ENCODE assay signal across 10 mouse cellular contexts in genomic region chr9:22066433-22066832, GRCm38 (mm10). TPM values are rescaled to one million over a fixed set of nuclear protein-coding genes. Genes with fewer than 3 reads are reported as not detected.
DNase-seq lines count a peak whose midpoint lies in the region; ATAC-seq and TF ChIP-seq lines count a peak whose summit lies in the region.
"Had no signal": no experiment of that assay in that cellular context is flagged by ENCODE, and none has a peak within 500 bp of the region (broad histone marks: within the 10 kb centered on the region; RNA-seq: fewer than 3 reads in every experiment).

No protein-coding gene starts in this region.

- peak; percentile 91 for TF ChIP-seq CTCF in bone marrow, adult 2 months (IDR thresholded peaks at IDR 0.05; ENCODE audit: control insufficient read depth, insufficient read depth, low read length)

- H3K4me2 ChIP-seq in forebrain, embryonic 14.5 days (ENCODE audit: low read length): no peak overlapping the region
- no peak overlapping the region for H3K4me2 ChIP-seq in forebrain, embryonic 13.5 days
- H3K4me2 ChIP-seq in midbrain, embryonic 11.5 days: no peak overlapping the region
- no peak overlapping the region for H3K4me2 ChIP-seq in midbrain, embryonic 16.5 days (ENCODE audit: low read length)

- peaks cover 64% of the 10 kb centered on the region for H3K36me3 ChIP-seq in forebrain, embryonic 14.5 days (ENCODE audit: control insufficient read depth, insufficient read depth, low read length)
- peaks cover 70% of the 10 kb centered on the region for H3K36me3 ChIP-seq in forebrain, embryonic 13.5 days (ENCODE audit: poor library complexity, severe bottlenecking)
- peaks cover 25% of the 10 kb centered on the region for H3K36me3 ChIP-seq in midbrain, embryonic 11.5 days (ENCODE audit: control insufficient read depth, insufficient read depth, low read length)
- H3K36me3 ChIP-seq in midbrain, embryonic 16.5 days (ENCODE audit: control insufficient read depth, insufficient read depth, low read length): peaks cover 31% of the 10 kb centered on the region

- no peak overlapping the region for H3K4me3 ChIP-seq in forebrain, embryonic 14.5 days (ENCODE audit: low read depth, low read length)
- no peak overlapping the region for H3K4me3 ChIP-seq in forebrain, embryonic 13.5 days
- no peak overlapping the region for H3K4me3 ChIP-seq in midbrain, embryonic 11.5 days (ENCODE audit: low read depth, low read length)
- no peak overlapping the region for H3K4me3 ChIP-seq in midbrain, embryonic 16.5 days (ENCODE audit: low read depth, low read length)
- no peak overlapping the region for H3K4me3 ChIP-seq in bone marrow, adult 2 months (replicated peaks; ENCODE audit: control insufficient read depth, low read depth, low read length)
- H3K4me3 ChIP-seq: myocyte had no signal

- H3K27ac ChIP-seq in forebrain, embryonic 14.5 days (ENCODE audit: low read depth, low read length): no peak overlapping the region
- H3K27ac ChIP-seq in forebrain, embryonic 13.5 days: no peak overlapping the region
- no peak overlapping the region for H3K27ac ChIP-seq in midbrain, embryonic 11.5 days (ENCODE audit: low read depth, low read length)
- no peak overlapping the region for H3K27ac ChIP-seq in midbrain, embryonic 16.5 days (ENCODE audit: low read length)
- H3K27ac ChIP-seq in bone marrow, adult 2 months (ENCODE audit: control insufficient read depth, insufficient read depth, low read depth, low read length, poor library complexity): no peak overlapping the region

- intact Hi-C loops in gastrocnemius, postnatal 14 days (cut with DNase I; ENCODE audit: low total_unique reads): loop anchor here (2.0 kb wide), 1 partner anchor 76 kb away; no protein-coding TSS in a partner anchor

- no peaks in the 10 kb centered on the region for H3K27me3 ChIP-seq in forebrain, embryonic 14.5 days (replicated peaks; ENCODE audit: control insufficient read depth, insufficient read depth, low read length)
- no peaks in the 10 kb centered on the region for H3K27me3 ChIP-seq in forebrain, embryonic 13.5 days
- H3K27me3 ChIP-seq in midbrain, embryonic 11.5 days (ENCODE audit: control insufficient read depth, insufficient read depth, low read length): no peaks in the 10 kb centered on the region
- no peaks in the 10 kb centered on the region for H3K27me3 ChIP-seq in midbrain, embryonic 16.5 days (ENCODE audit: control insufficient read depth, insufficient read depth, low read depth, low read length)

- H3K4me1 ChIP-seq in forebrain, embryonic 14.5 days (ENCODE audit: control insufficient read depth, insufficient read depth, low read length): peaks cover 6% of the 10 kb centered on the region
- H3K4me1 ChIP-seq in forebrain, embryonic 13.5 days: peaks cover 14% of the 10 kb centered on the region
- peaks cover 8% of the 10 kb centered on the region for H3K4me1 ChIP-seq in midbrain, embryonic 11.5 days (ENCODE audit: control insufficient read depth, insufficient read depth, low read length)
- peaks cover 12% of the 10 kb centered on the region for H3K4me1 ChIP-seq in midbrain, embryonic 16.5 days (ENCODE audit: control insufficient read depth, insufficient read depth, low read length)
- H3K4me1 ChIP-seq in bone marrow, adult 2 months (ENCODE audit: control insufficient read depth, insufficient read depth, low read length): no peaks in the 10 kb centered on the region; the same call in none of the 2 replicates

- peak; percentile 42 for DNase-seq in forebrain, embryonic 14.5 days (ENCODE audit: low spot score)
- DNase-seq in midbrain, embryonic 11.5 days (ENCODE audit: low spot score, missing footprints): peak; percentile 89
- DNase-seq in gastrocnemius, postnatal 14 days: peak; percentile 53
- peak; percentile 31 to 38 for DNase-seq in urinary bladder, postnatal 36 days (ENCODE audit: low spot score in 2 of 2)

- 69% methylated on average over 3 of the region's 3 CpGs for WGBS in forebrain, embryonic 14.5 days
- WGBS in forebrain, embryonic 13.5 days: 70% methylated on average over 3 of the region's 3 CpGs
- 81% methylated on average over 3 of the region's 3 CpGs for WGBS in midbrain, embryonic 11.5 days
- WGBS in midbrain, embryonic 16.5 days: 72% methylated on average over 3 of the region's 3 CpGs
- WGBS in bone marrow, adult 2 months: 71% methylated on average over 3 of the region's 3 CpGs

- no peak overlapping the region for H3K9ac ChIP-seq in forebrain, embryonic 14.5 days (ENCODE audit: low read length)
- H3K9ac ChIP-seq in forebrain, embryonic 13.5 days: no peak overlapping the region
- H3K9ac ChIP-seq in midbrain, embryonic 11.5 days (ENCODE audit: low read length): no peak overlapping the region
- H3K9ac ChIP-seq in midbrain, embryonic 16.5 days (ENCODE audit: low read depth, low read length): no peak overlapping the region

- H3K9me3 ChIP-seq in forebrain, embryonic 14.5 days (replicated peaks; ENCODE audit: control insufficient read depth, low read length): no peaks in the 10 kb centered on the region
- H3K9me3 ChIP-seq in forebrain, embryonic 13.5 days (replicated peaks): no peaks in the 10 kb centered on the region
- no peaks in the 10 kb centered on the region for H3K9me3 ChIP-seq in midbrain, embryonic 11.5 days (ENCODE audit: control insufficient read depth, low read length)
- no peaks in the 10 kb centered on the region for H3K9me3 ChIP-seq in midbrain, embryonic 16.5 days (replicated peaks; ENCODE audit: control insufficient read depth, low read length, poor library complexity, severe bottlenecking)

- TF ChIP-seq POLR2A in bone marrow, adult 2 months (IDR thresholded peaks at IDR 0.05; ENCODE audit: borderline replicate concordance, control insufficient read depth, low read depth, low read length): no peak

- no peak for ATAC-seq in forebrain, embryonic 14.5 days
- ATAC-seq in forebrain, embryonic 13.5 days: no peak
- ATAC-seq in midbrain, embryonic 11.5 days (ENCODE audit: low FRiP score): no peak
- no peak for ATAC-seq in midbrain, embryonic 16.5 days
- ATAC-seq in megakaryocyte progenitor cell, adult 5-6 weeks (replicated peaks; ENCODE audit: poor library complexity): peak; percentile 45

RNA-seq across cellular contexts. Expression of gene Gm49318, which starts 4.6 kb away (rescaled TPM):
- polyA plus RNA-seq in forebrain, embryonic 14.5 days (2014; fragmentation: Nextera tagmentation; extraction: Ambion mirVana): not detected in 2 replicates
- polyA plus RNA-seq in forebrain, embryonic 13.5 days (2015; fragmentation: Nextera tagmentation; extraction: Ambion mirVana): not detected in 2 replicates
- not detected in 2 replicates for polyA plus RNA-seq in midbrain, embryonic 11.5 days (2014; fragmentation: Nextera tagmentation; extraction: Ambion mirVana)
- polyA plus RNA-seq in midbrain, embryonic 16.5 days (2015; fragmentation: Nextera tagmentation; extraction: Ambion mirVana): not detected in 2 replicates
- polyA plus RNA-seq in bone marrow, adult 2 months (2011; ENCODE audit: insufficient read depth, insufficient read length, low replicate concordance, missing spikeins): not detected in 2 replicates
- not detected for total RNA-seq in gastrocnemius, postnatal 14 days (2021)
- total RNA-seq in megakaryocyte progenitor cell, adult 5-6 weeks (2015): not detected in 2 replicates
- total RNA-seq in megakaryocyte progenitor cell, adult 5-6 weeks (2017): not detected in 2 replicates
- polyA plus RNA-seq: heart, embryonic 16.5 days; myocyte had no signal

RNA-seq across cellular contexts. Expression of gene Zfp653, which starts 4.7 kb away (rescaled TPM):
- polyA plus RNA-seq in forebrain, embryonic 14.5 days (2014; fragmentation: Nextera tagmentation; extraction: Ambion mirVana): 11.3 and 13.4 TPM in 2 replicates
- polyA plus RNA-seq in forebrain, embryonic 13.5 days (2015; fragmentation: Nextera tagmentation; extraction: Ambion mirVana): 17.1 and 18.9 TPM in 2 replicates
- polyA plus RNA-seq in midbrain, embryonic 11.5 days (2014; fragmentation: Nextera tagmentation; extraction: Ambion mirVana): 7.6 and 7.9 TPM in 2 replicates
- 18.1 and 18.8 TPM in 2 replicates for polyA plus RNA-seq in midbrain, embryonic 16.5 days (2015; fragmentation: Nextera tagmentation; extraction: Ambion mirVana)
- polyA plus RNA-seq in bone marrow, adult 2 months (2011; ENCODE audit: insufficient read depth, insufficient read length, low replicate concordance, missing spikeins): 12.8 and 15.3 TPM in 2 replicates
- total RNA-seq in gastrocnemius, postnatal 14 days (2021): 1 to 10 TPM; 2.6 to 3.2 TPM
- 4.9 and 7.1 TPM in 2 replicates for total RNA-seq in megakaryocyte progenitor cell, adult 5-6 weeks (2015)
- total RNA-seq in megakaryocyte progenitor cell, adult 5-6 weeks (2017): 8.0 and 11.9 TPM in 2 replicates

RNA-seq across cellular contexts. Expression of gene Elavl3, which starts 14.6 kb away (rescaled TPM):
- polyA plus RNA-seq in forebrain, embryonic 14.5 days (2014; fragmentation: Nextera tagmentation; extraction: Ambion mirVana): 88.1 and 107 TPM in 2 replicates
- polyA plus RNA-seq in forebrain, embryonic 13.5 days (2015; fragmentation: Nextera tagmentation; extraction: Ambion mirVana): 63.7 and 66.4 TPM in 2 replicates
- polyA plus RNA-seq in midbrain, embryonic 11.5 days (2014; fragmentation: Nextera tagmentation; extraction: Ambion mirVana): 49.8 and 53.9 TPM in 2 replicates
- 91.6 and 93.8 TPM in 2 replicates for polyA plus RNA-seq in midbrain, embryonic 16.5 days (2015; fragmentation: Nextera tagmentation; extraction: Ambion mirVana)
- polyA plus RNA-seq in bone marrow, adult 2 months (2011; ENCODE audit: insufficient read depth, insufficient read length, low replicate concordance, missing spikeins): 1.1 TPM in 1 of 2 replicates, not detected in the other
- under 1 TPM; 0.14 to 0.73 TPM for total RNA-seq in gastrocnemius, postnatal 14 days (2021)
- not detected in 2 replicates for total RNA-seq in megakaryocyte progenitor cell, adult 5-6 weeks (2015)
- total RNA-seq in megakaryocyte progenitor cell, adult 5-6 weeks (2017): not detected in 2 replicates

RNA-seq across cellular contexts. Expression of gene Ecsit, which starts 18.8 kb away (rescaled TPM):
- polyA plus RNA-seq in forebrain, embryonic 14.5 days (2014; fragmentation: Nextera tagmentation; extraction: Ambion mirVana): 47.2 and 56.2 TPM in 2 replicates
- polyA plus RNA-seq in forebrain, embryonic 13.5 days (2015; fragmentation: Nextera tagmentation; extraction: Ambion mirVana): 47.7 and 51.5 TPM in 2 replicates
- polyA plus RNA-seq in midbrain, embryonic 11.5 days (2014; fragmentation: Nextera tagmentation; extraction: Ambion mirVana): 31.2 and 31.5 TPM in 2 replicates
- 54.8 and 57.4 TPM in 2 replicates for polyA plus RNA-seq in midbrain, embryonic 16.5 days (2015; fragmentation: Nextera tagmentation; extraction: Ambion mirVana)
- 10.4 and 18.7 TPM in 2 replicates for polyA plus RNA-seq in bone marrow, adult 2 months (2011; ENCODE audit: insufficient read depth, insufficient read length, low replicate concordance, missing spikeins)
- total RNA-seq in gastrocnemius, postnatal 14 days (2021): 10 to 100 TPM; 68.5 to 72.2 TPM
- 10.1 and 12.0 TPM in 2 replicates for total RNA-seq in megakaryocyte progenitor cell, adult 5-6 weeks (2015)
- total RNA-seq in megakaryocyte progenitor cell, adult 5-6 weeks (2017): 20.8 and 24.0 TPM in 2 replicates

RNA-seq across cellular contexts. Expression of gene Cnn1, which starts 32.6 kb away (rescaled TPM):
- polyA plus RNA-seq in forebrain, embryonic 14.5 days (2014; fragmentation: Nextera tagmentation; extraction: Ambion mirVana): 0.19 and 0.72 TPM in 2 replicates
- 1.8 and 2.2 TPM in 2 replicates for polyA plus RNA-seq in forebrain, embryonic 13.5 days (2015; fragmentation: Nextera tagmentation; extraction: Ambion mirVana)
- polyA plus RNA-seq in midbrain, embryonic 11.5 days (2014; fragmentation: Nextera tagmentation; extraction: Ambion mirVana): 1.3 and 1.6 TPM in 2 replicates
- polyA plus RNA-seq in midbrain, embryonic 16.5 days (2015; fragmentation: Nextera tagmentation; extraction: Ambion mirVana): 0.67 and 0.88 TPM in 2 replicates
- not detected in 2 replicates for polyA plus RNA-seq in bone marrow, adult 2 months (2011; ENCODE audit: insufficient read depth, insufficient read length, low replicate concordance, missing spikeins)
- 1 to 10 TPM; 1.7 to 7.9 TPM for total RNA-seq in gastrocnemius, postnatal 14 days (2021)
- total RNA-seq in megakaryocyte progenitor cell, adult 5-6 weeks (2015): not detected in 2 replicates
- total RNA-seq in megakaryocyte progenitor cell, adult 5-6 weeks (2017): not detected in 2 replicates

Comparison
In these comparisons a context has a peak if more than half of its experiments do, and no peak if none do; other contexts are left out.
1. DNase-seq: peak in every context shown above with its lines; median percentile 89 in midbrain, embryonic 11.5 days; 53 in gastrocnemius, postnatal 14 days; 42 in forebrain, embryonic 14.5 days; 34 in urinary bladder, postnatal 36 days.
2. RNA of gene Elavl3, which starts 14.6 kb away (polyA plus RNA-seq): 91.6 to 93.8 TPM in midbrain, embryonic 16.5 days, 88.1 to 107 TPM in forebrain, embryonic 14.5 days, 63.7 to 66.4 TPM in forebrain, embryonic 13.5 days and 49.8 to 53.9 TPM in midbrain, embryonic 11.5 days; 1.1 TPM in bone marrow, adult 2 months; every median in the first group is over 10 times any median in the second.